Mouse (Mus musculus) limb, embryonic 14.5 days (tissue): ENCODE data around the gene Synrg. TPM values are rescaled to one million over a fixed set of nuclear protein-coding genes. Genes with fewer than 3 reads are reported as not detected.

Source experiments
- ATAC-seq: fragments of 200-750 bp; cut with Nextera tagmentation; 2 replicates; pipeline ENCODE4 v1.8.0; 2017; ENCODE audit warnings: low read depth, moderate number of reproducible peaks, moderate TSS enrichment; ENCODE audit not compliant: low FRiP score
- DNase-seq: peaks from one replicate; pipeline ENCODE4 v3.0.0-alpha.2; 2015; ENCODE audit warnings: low spot score
- H3K27ac ChIP-seq: fragments of 300-500 bp; sonication (generic); replicated peaks from 2 replicates; pipeline ENCODE4 v1.5.1; 2014; ENCODE audit warnings: low read depth, mild to moderate bottlenecking, low read length, moderate library complexity, mixed read lengths
- H3K27me3 ChIP-seq: fragments of 300-500 bp; sonication (generic); 2 replicates; pipeline ENCODE4 v1.6.1; 2014; ENCODE audit warnings: low read length, mixed read lengths; ENCODE audit not compliant: control insufficient read depth, insufficient read depth
- H3K36me3 ChIP-seq: fragments of 300-500 bp; sonication (generic); 2 replicates; pipeline ENCODE4 v1.6.1; 2014; ENCODE audit warnings: mild to moderate bottlenecking, low read length, moderate library complexity, mixed read lengths; ENCODE audit not compliant: control insufficient read depth, insufficient read depth
- H3K4me1 ChIP-seq: fragments of 300-500 bp; sonication (generic); 2 replicates; pipeline ENCODE4 v1.6.1; 2014; ENCODE audit warnings: antibody characterized with exemption, low read length, mixed read lengths; ENCODE audit not compliant: control insufficient read depth, insufficient read depth
- H3K4me2 ChIP-seq: fragments of 300-500 bp; sonication (generic); replicated peaks from 2 replicates; pipeline ENCODE4 v1.6.1; 2014; ENCODE audit warnings: low read depth, mild to moderate bottlenecking, low read length, moderate library complexity; ENCODE audit not compliant: severe bottlenecking
- H3K4me3 ChIP-seq: fragments of 300-500 bp; sonication (generic); replicated peaks from 2 replicates; pipeline ENCODE4 v1.5.1; 2014; ENCODE audit warnings: low read length
- H3K9ac ChIP-seq: fragments of 300-500 bp; sonication (generic); 2 replicates; pipeline ENCODE4 v1.6.1; 2014; ENCODE audit warnings: mild to moderate bottlenecking, low read depth, low read length, moderate library complexity; ENCODE audit not compliant: severe bottlenecking
- H3K9me3 ChIP-seq: fragments of 300-500 bp; sonication (generic); 2 replicates; pipeline ENCODE4 v1.6.1; 2016; ENCODE audit warnings: low read length; ENCODE audit not compliant: control insufficient read depth
- POLR2A ChIP-seq: fragments of 200-500 bp; IDR thresholded peaks from 2 replicates; pipeline ENCODE4 v1.8.0; 2012; ENCODE audit warnings: inconsistent platforms, mild to moderate bottlenecking, moderate library complexity, borderline replicate concordance; ENCODE audit not compliant: insufficient read depth, insufficient read length; ENCODE audit errors: extremely low read depth
- WGBS: fragments of 180-500 bp; shearing (Covaris S2); extraction: QIAGEN DNeasy Blood & Tissue Kit; methylation state at CpG from one replicate; pipeline ENCODE4 v1.1.7; 2014; 5-methylcytosine and 5-hydroxymethylcytosine counted together
- polyA plus RNA-seq, 2 experiments: library from polyadenylated mRNA; depleted of rRNA in 1 of 2; stranded (reverse) in 1 of 2; unstranded in 1 of 2; fragments of >200 nt; fragmentation: Nextera tagmentation in 1 of 2; extraction: Ambion mirVana in 1 of 2; gene quantifications; 2 replicates each; pipeline versions ENCODE4 v1.2.1 to v1.2.3; 2012 to 2014

The Synrg gene
- polyA plus RNA-seq, 2 experiments, result 9.4 to 13.0 TPM

DNA sequence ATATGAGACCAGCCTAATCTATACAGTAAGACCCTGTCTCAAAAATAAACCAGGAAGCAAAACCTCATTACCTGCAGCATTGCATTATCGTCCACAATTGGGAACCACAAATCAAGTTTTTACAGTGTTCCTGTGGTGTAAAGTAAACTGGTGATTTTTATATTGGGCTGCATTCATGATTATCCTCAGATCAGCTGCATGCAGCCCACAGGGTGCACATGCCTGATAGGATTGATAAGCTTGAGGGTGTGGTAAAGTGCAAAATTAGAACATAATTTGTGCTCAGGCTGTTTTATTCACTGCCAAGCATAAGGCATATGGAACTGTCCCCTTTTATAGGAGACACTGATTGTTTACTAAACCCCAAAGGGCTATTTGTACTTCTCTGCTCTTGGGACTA, 11.3 kb downstream of the Synrg start:
- Histone ChIP-seq H3K4me3 (no peak overlapping the region), H3K36me3 (peaks cover 39% of the 10 kb centered on the region), H3K27me3 (no peaks in the 10 kb centered on the region), H3K27ac (no peak overlapping the region), H3K9me3 (no peaks in the 10 kb centered on the region), H3K9ac (no peak overlapping the region), H3K4me2 (no peak overlapping the region), H3K4me1 (no peaks in the 10 kb centered on the region)
- ATAC-seq, result no peak
- DNase-seq, result no peak
- WGBS, result 83% methylated on average over 1 of the region's 1 CpGs
- TF ChIP-seq POLR2A, result no peak

- Histone ChIP-seq H3K36me3 (peaks cover 44% of the 10 kb centered on the region), H3K27me3 (no peaks in the 10 kb centered on the region), H3K4me3 (no peak overlapping the region), H3K4me2 (no peak overlapping the region), H3K4me1 (no peaks in the 10 kb centered on the region), H3K9ac (no peak overlapping the region), H3K9me3 (no peaks in the 10 kb centered on the region), H3K27ac (no peak overlapping the region)
- ATAC-seq, result no peak
- no peak for TF ChIP-seq POLR2A
- no peak for DNase-seq
- 82% methylated on average over 13 of the region's 13 CpGs for WGBS
Observed at GRCm38 (mm10) chr11:83976236-83976977, 12.2 kb downstream of the Synrg start.

DNA sequence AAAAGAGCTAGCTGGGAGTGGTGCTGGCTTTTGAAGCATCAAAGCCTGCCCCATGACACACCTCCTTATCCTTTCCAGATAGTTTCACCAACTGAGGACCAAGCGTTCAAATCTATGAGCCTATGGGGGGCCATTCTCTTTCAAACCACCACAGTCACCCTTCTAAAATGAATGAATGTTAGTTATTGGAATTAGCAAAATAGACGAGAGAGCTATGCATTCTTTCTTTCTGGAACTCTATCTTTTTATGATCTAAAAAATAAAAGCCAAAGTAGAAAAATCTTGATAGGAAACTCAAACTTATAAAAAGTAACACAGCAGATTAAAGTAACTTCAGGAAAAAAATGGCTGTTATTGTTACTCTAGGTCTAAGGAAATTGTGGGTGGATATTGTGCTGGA, 13.6 kb downstream of the Synrg start:
- 91% methylated on average over 2 of the region's 2 CpGs for WGBS
- DNase-seq (no peak), ATAC-seq (no peak)
- H3K27ac ChIP-seq, result no peak overlapping the region
- H3K9me3 ChIP-seq, result no peaks in the 10 kb centered on the region
- no peak for TF ChIP-seq POLR2A
- no peaks in the 10 kb centered on the region for H3K27me3 ChIP-seq
- H3K9ac ChIP-seq, result no peak overlapping the region
- no peaks in the 10 kb centered on the region for H3K4me1 ChIP-seq
- no peak overlapping the region for H3K4me2 ChIP-seq
- peaks cover 48% of the 10 kb centered on the region for H3K36me3 ChIP-seq
- H3K4me3 ChIP-seq, result no peak overlapping the region

- peaks cover 53% of the 10 kb centered on the region for H3K36me3 ChIP-seq
- H3K27ac ChIP-seq, result no peak overlapping the region
- no peak for ATAC-seq
- no peaks in the 10 kb centered on the region for H3K27me3 ChIP-seq
- H3K4me1 ChIP-seq, result no peaks in the 10 kb centered on the region
- 83% methylated on average over 6 of the region's 6 CpGs for WGBS
- no peak overlapping the region for H3K4me3 ChIP-seq
- no peak overlapping the region for H3K4me2 ChIP-seq
- TF ChIP-seq POLR2A, result no peak
- no peak for DNase-seq
- no peaks in the 10 kb centered on the region for H3K9me3 ChIP-seq
- no peak overlapping the region for H3K9ac ChIP-seq
Observed at GRCm38 (mm10) chr11:83979992-83980391, 15.8 kb downstream of the Synrg start.

GRCm38 (mm10) chr11:83981338-83981737, 17.1 kb downstream of the Synrg start:
- no peak overlapping the region for H3K4me2 ChIP-seq
- no peak overlapping the region for H3K9ac ChIP-seq
- no peaks in the 10 kb centered on the region for H3K4me1 ChIP-seq
- H3K4me3 ChIP-seq, result no peak overlapping the region
- no peaks in the 10 kb centered on the region for H3K9me3 ChIP-seq
- no peak for DNase-seq
- peaks cover 66% of the 10 kb centered on the region for H3K36me3 ChIP-seq
- no peaks in the 10 kb centered on the region for H3K27me3 ChIP-seq
- no peak overlapping the region for H3K27ac ChIP-seq
- ATAC-seq, result no peak
- WGBS, result 81% methylated on average over 10 of the region's 10 CpGs
- TF ChIP-seq POLR2A, result no peak
